Mouse (Mus musculus) adrenal gland, adult (tissue): ENCODE results near the gene Melk.

Experiments
- DNase-seq, 2 experiments: peaks; one replicate each; pipeline ENCODE4 v3.0.0; 2022 to 2023; ENCODE audit warnings: low spot score in 1 of 2; ENCODE audit not compliant: inconsistent age in 2 of 2

The Melk gene

GRCm38 (mm10) chr4:44326721-44327120 is 26.0 kb downstream of the Melk start:
- DNase-seq: no peak

- DNase-seq: no peak
Observed at GRCm38 (mm10) chr4:44327976-44328375, 27.3 kb downstream of the Melk start.

- no peak for DNase-seq
Observed at GRCm38 (mm10) chr4:44335006-44335405, 34.3 kb downstream of the Melk start.

- no peak for DNase-seq
Observed at GRCm38 (mm10) chr4:44361670-44362069, 61.0 kb downstream of the Melk start.

- DNase-seq: peak in 1 of 2 experiments; percentile 25
Observed at GRCm38 (mm10) chr4:44363434-44364013, 62.8 kb downstream of the Melk start.

- DNase-seq: no peak
Observed at GRCm38 (mm10) chr4:44392231-44393216, 91.8 kb downstream of the Melk start.

- DNase-seq: peak in 1 of 2 experiments; percentile 55
Observed at GRCm38 (mm10) chr4:44402607-44403006, 101.9 kb downstream of the Melk start.

GRCm38 (mm10) chr4:44404487-44404886 is 103.8 kb downstream of the Melk start:
- DNase-seq: no peak
